Mouse (Mus musculus) heart, postnatal 4 days (tissue): ENCODE results near the gene Tln2. TPM values are rescaled to one million over a fixed set of nuclear protein-coding genes. Genes with fewer than 3 reads are reported as not detected.
"Not testable (repeated sequence)": the region's sequence is repeated elsewhere in the genome, so short reads cannot be mapped to it uniquely, and the experiment has no call there.

ENCODE experiments used
- DNase-seq: peaks from one replicate; pipeline ENCODE4 v3.0.0; 2021
- total RNA-seq, 2 experiments: library from RNA; stranded (reverse); gene quantifications; 2 replicates each; pipeline ENCODE4 v1.2.3; 2021

Tln2 gene
- total RNA-seq, 2 experiments from 2014 or later, result 111 to 116 TPM

GRCm38 (mm10) chr9:67354356-67354755 lies 205.1 kb downstream of the Tln2 start:
- DNase-seq, result no peak

DNA sequence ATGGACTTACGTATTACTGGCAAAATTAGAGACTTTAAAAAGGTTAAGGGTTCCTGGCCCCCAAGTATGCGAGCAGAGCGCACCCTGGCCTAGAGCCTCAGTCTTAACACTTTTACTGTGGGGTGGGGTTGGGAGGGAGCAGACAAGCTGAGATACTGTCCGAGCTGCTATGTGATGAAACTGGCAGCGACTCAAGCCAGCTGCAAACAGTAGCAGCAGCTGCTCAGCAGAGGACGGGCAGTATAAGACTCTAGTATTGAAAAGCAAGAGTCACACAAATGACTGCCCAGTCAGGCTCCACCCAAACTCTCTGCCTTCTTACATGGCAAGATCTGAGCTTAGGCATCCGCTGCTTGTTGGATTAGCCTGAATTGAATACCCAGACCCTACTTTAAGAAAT lies 206.1 kb downstream of the Tln2 start:
- DNase-seq, result peak; percentile 43

- DNase-seq, result peak; percentile 10
These were observed 210.5 kb downstream of the Tln2 start for GRCm38 (mm10) chr9:67348983-67349382.

- DNase-seq, result no peak
These were observed 212.3 kb downstream of the Tln2 start for GRCm38 (mm10) chr9:67347184-67347583.

GRCm38 (mm10) chr9:67331281-67331680 lies 228.2 kb downstream of the Tln2 start:
- DNase-seq, result no peak

DNA sequence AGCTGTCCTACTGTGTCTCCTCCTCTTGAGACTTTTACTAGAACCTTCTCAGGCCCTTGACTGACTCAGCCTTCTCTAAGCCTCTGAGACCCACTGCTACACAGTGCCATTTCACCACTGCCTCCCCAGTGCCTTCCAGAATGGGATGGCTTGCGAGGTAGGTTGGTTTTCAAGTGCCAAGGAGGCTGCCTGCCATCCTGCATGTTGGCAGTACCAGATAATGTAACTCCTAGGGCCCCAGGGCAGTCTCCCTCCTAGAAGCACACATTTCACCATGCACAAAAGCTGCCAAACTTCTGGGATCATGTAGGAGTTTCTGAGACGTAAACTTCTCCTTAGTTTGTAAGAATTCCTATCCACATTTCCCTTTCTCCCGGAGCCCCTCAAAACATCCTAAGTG lies 231.1 kb downstream of the Tln2 start:
- no peak for DNase-seq

GRCm38 (mm10) chr9:67321886-67322285 lies 237.6 kb downstream of the Tln2 start:
- DNase-seq, result no peak

DNA sequence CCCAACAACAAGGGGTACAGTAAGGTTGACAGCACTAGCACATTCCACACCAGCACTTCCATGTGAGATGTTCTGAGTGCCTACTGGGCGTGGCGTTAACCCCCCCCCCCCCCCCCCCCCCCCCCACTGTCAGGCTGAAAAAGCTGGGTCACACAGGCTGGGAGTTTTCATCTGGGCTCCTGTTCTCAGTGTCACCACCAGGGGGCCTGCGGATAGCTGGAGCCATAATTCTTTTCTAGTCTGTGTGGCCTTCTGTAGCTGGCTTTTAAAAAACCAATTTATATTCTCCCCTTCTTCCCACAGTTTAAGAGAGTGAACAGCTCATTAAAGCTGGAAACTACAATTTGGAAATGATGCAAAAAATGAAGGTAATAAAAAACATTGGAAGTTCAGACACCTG lies 244.1 kb downstream of the Tln2 start:
- DNase-seq, result peak; percentile 72

- DNase-seq, result no peak
These were observed 254.5 kb downstream of the Tln2 start for GRCm38 (mm10) chr9:67304992-67305391.

GRCm38 (mm10) chr9:67303986-67304385 lies 255.5 kb downstream of the Tln2 start:
- no peak for DNase-seq

DNA sequence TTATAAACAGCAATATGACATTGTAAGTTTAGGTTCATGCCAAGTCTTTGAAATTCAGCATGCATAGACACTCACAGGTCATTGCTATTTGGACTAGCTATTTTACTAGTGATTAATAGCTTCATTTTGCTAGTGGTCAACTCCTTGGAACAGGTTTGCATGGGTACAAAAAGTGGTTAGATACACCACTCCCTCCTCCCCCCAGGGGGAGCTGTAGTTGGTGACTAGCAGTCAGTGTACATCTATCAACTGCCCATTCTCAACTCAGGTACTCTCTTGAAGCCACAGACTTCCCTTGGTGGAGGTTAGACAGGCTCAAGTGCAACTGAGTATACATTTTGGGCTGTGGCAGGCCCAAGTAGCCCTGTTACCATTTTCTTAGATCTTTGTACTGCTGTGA lies 256.5 kb downstream of the Tln2 start:
- DNase-seq, result no peak

DNA sequence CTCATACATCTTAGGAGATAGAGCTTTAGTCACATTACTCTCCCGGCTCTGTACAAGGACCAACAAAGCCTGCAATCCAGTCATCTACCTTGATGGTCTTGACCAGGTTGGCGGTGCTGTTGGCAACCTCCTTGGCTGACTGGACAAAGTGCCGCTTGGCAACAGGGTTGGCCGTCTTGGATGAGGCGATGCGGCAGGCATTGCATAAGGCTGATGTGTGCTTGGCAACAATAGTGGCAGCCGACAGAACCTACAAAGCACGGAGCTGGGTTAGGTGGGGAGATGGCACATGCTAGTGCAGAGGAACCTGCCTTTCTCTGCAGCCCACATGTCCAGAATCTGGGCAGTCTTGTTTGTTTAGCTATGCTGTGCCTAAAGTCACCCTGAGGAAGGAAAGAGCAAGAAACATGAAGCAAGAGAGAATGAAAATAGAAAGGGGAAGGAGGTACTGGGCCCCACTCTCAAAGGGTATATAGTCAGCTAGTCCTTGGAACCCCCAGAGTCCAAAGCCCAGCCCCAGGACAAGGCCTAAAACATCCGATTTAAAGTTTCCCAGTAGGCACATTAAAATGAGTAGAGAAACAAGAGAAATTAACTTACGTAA lies 257.0 kb downstream of the Tln2 start:
- DNase-seq, result no peak

DNA sequence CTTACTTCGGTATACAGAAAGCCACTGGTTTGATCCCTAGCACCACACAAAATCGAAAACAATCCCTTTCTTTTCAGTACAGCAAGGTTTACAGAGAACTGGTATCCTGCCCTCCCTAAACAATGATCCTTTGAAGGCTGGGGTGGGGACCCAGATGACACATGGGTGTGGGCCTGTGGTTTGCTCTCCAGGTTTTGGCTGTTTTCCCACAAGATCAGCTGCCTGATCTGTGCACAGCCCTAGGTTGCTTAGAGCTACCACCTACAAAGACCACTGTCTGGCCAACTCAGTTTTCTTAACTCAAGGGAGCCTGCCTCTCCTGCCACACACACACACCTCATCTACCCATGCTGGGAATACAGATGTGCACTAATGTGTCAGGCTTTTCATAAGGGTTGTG lies 257.9 kb downstream of the Tln2 start:
- DNase-seq, result no peak

GRCm38 (mm10) chr9:67300769-67301168 lies 258.7 kb downstream of the Tln2 start:
- DNase-seq, result no peak

DNA sequence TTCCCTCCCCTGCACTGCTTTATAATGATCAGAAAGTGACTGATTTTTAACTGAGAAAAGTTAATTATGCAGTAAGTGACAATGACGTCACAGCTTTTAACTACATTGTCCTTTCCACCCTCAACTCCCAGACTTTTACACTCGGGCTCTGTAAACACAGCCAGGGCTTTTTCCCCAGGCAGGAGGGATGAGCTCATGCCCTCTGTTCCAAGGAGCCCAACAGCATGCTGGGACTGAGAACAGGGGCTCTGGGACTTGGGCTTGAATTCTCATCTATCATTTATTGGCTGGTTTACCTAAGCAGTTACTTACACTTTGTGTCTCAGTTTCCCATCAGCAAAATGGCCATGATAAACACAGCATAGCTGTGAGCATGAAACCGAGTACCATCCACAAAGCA lies 259.2 kb downstream of the Tln2 start:
- DNase-seq, result no peak

- DNase-seq, result no peak
These were observed 260.3 kb downstream of the Tln2 start for GRCm38 (mm10) chr9:67299164-67299563.

DNA sequence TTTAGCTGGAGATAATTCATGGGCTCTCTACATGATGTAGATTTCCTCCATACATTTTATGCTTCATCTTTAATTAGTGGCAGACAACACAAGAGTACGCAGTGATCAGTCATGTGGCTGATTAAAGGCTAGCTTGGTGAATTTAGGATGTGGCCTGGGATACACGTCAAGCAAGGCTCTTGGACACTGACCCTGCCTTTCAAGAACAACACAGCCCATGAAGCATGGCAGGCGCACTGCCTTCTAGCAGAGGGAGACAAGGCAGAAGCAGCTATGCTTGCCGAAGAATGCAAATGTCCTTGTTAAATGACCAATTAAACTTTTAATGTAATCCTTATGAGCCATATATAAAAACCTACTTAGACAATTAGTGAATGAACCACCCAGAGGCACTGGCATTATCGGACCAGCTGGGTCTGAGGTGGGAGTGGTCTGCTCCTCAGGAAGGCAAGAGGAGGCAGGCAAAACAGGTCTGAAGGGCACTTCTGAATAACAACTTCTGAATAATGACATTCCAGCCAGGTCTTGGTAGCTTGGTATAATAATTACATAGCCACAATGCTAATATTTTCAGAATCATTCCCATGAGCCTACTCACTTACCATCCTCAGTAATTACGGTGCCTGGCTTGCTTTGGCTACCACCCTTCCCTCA lies 262.1 kb downstream of the Tln2 start:
- DNase-seq, result no peak

GRCm38 (mm10) chr9:67287457-67287856 lies 272.0 kb downstream of the Tln2 start:
- DNase-seq, result no peak

- no peak for DNase-seq
These were observed 272.7 kb downstream of the Tln2 start for GRCm38 (mm10) chr9:67286801-67287200.

DNA sequence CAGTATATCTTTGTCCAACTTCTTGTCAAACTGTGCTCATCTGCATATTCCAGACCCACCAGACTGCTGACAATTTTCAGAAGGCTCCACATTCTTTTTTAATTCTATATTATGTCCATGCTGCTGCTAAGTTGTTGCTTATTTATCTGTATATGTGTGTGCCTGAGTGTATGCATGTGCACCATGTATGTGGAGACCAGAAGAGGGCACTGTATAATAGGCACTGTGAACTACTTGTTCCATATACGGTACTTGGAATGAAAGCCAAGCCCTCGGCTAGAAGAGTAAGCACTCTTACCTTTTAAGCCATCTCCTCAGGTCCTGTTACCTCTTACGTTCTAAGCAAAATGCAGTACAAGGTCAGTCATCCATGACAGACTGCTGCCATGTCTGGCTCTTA lies 274.0 kb downstream of the Tln2 start:
- no peak for DNase-seq

GRCm38 (mm10) chr9:67281812-67282211 lies 277.7 kb downstream of the Tln2 start:
- no peak for DNase-seq

- not testable (repeated sequence) for DNase-seq
These were observed 279.2 kb downstream of the Tln2 start for GRCm38 (mm10) chr9:67280311-67280710.

- DNase-seq, result no peak
These were observed 283.1 kb downstream of the Tln2 start for GRCm38 (mm10) chr9:67276446-67276845.

- DNase-seq, result peak; percentile 49
These were observed 285.2 kb downstream of the Tln2 start for GRCm38 (mm10) chr9:67274296-67274695.

GRCm38 (mm10) chr9:67273362-67273761 lies 286.1 kb downstream of the Tln2 start:
- DNase-seq, result no peak
